Mouse (Mus musculus) spleen, adult 2 months (tissue): ENCODE measurements at regions not wholly inside any gene's neighbourhood (a gene's known extent, or its start where the extent isn't known, plus 50 kb on each side); places are given as distances from the start of the nearest gene placed in this dataset.

Experiments used
- CTCF ChIP-seq: fragments of 200-500 bp; IDR thresholded peaks from 2 replicates; pipeline ENCODE4 v1.5.1; 2011; ENCODE audit warnings: mild to moderate bottlenecking, inconsistent platforms; ENCODE audit not compliant: insufficient read depth, insufficient read length, insufficient replicate concordance; ENCODE audit errors: extremely low read depth
- POLR2A ChIP-seq: fragments of 200-500 bp; IDR thresholded peaks from 2 replicates; pipeline ENCODE4 v1.6.1; 2011; ENCODE audit warnings: low read depth, low read length, inconsistent platforms

- no peak for TF ChIP-seq POLR2A
- no peak for TF ChIP-seq CTCF
Observed at GRCm38 (mm10) chr9:115568693-115569334, 258.6 kb upstream of the Stt3b start.
